Mouse (Mus musculus): ENCODE measurements around the gene Gm5105. TPM values are rescaled to one million over a fixed set of nuclear protein-coding genes. Genes with fewer than 3 reads are reported as not detected.

Gm5105 gene
- polyA plus RNA-seq, 1 experiment, result 0.04 TPM

GRCm38 (mm10) chr3:138066348-138066856 lies 786 bp downstream of the Gm5105 start:
- TF ChIP-seq POLR2A (IDR thresholded peaks at IDR 0.05; ENCODE audit: borderline replicate concordance, extremely low read depth, insufficient read depth, insufficient read length, poor library complexity, severe bottlenecking), result no peak
- TF ChIP-seq CTCF (IDR thresholded peaks at IDR 0.05; ENCODE audit: borderline replicate concordance, extremely low read depth, insufficient read depth, insufficient read length), result no peak
- peak; percentile 82 for DNase-seq (ENCODE audit: low read depth)

GRCm38 (mm10) chr3:138065930-138066329 lies 1.3 kb downstream of the Gm5105 start:
- DNase-seq (ENCODE audit: low read depth), result no peak
- TF ChIP-seq POLR2A (IDR thresholded peaks at IDR 0.05; ENCODE audit: borderline replicate concordance, extremely low read depth, insufficient read depth, insufficient read length, poor library complexity, severe bottlenecking) (no peak), CTCF (IDR thresholded peaks at IDR 0.05; ENCODE audit: borderline replicate concordance, extremely low read depth, insufficient read depth, insufficient read length) (no peak)

- DNase-seq (ENCODE audit: low read depth), result peak; percentile 56
- TF ChIP-seq POLR2A (IDR thresholded peaks at IDR 0.05; ENCODE audit: borderline replicate concordance, extremely low read depth, insufficient read depth, insufficient read length, poor library complexity, severe bottlenecking), result no peak
- TF ChIP-seq CTCF (IDR thresholded peaks at IDR 0.05; ENCODE audit: borderline replicate concordance, extremely low read depth, insufficient read depth, insufficient read length), result no peak
These were observed 2.2 kb downstream of the Gm5105 start, which contains the start of gene 1110002E22Rik for GRCm38 (mm10) chr3:138064732-138065645. TSS of gene 1110002E22Rik (plus strand) at chr3:138065052.

- peak; percentile 69 for DNase-seq (ENCODE audit: low read depth)
- no peak for TF ChIP-seq CTCF (IDR thresholded peaks at IDR 0.05; ENCODE audit: borderline replicate concordance, extremely low read depth, insufficient read depth, insufficient read length)
- TF ChIP-seq POLR2A (IDR thresholded peaks at IDR 0.05; ENCODE audit: borderline replicate concordance, extremely low read depth, insufficient read depth, insufficient read length, poor library complexity, severe bottlenecking), result no peak
These were observed 3.4 kb downstream of the Gm5105 start for GRCm38 (mm10) chr3:138063731-138064329.

GRCm38 (mm10) chr3:138062673-138063072 lies 4.5 kb downstream of the Gm5105 start:
- no peak for DNase-seq (ENCODE audit: low read depth)
- TF ChIP-seq CTCF (IDR thresholded peaks at IDR 0.05; ENCODE audit: borderline replicate concordance, extremely low read depth, insufficient read depth, insufficient read length) (no peak), POLR2A (IDR thresholded peaks at IDR 0.05; ENCODE audit: borderline replicate concordance, extremely low read depth, insufficient read depth, insufficient read length, poor library complexity, severe bottlenecking) (no peak)

- DNase-seq (ENCODE audit: low read depth), result no peak
These were observed 5.8 kb downstream of the Gm5105 start for GRCm38 (mm10) chr3:138061205-138061911.

GRCm38 (mm10) chr3:138060429-138060828 lies 6.8 kb downstream of the Gm5105 start:
- TF ChIP-seq POLR2A (IDR thresholded peaks at IDR 0.05; ENCODE audit: borderline replicate concordance, extremely low read depth, insufficient read depth, insufficient read length, poor library complexity, severe bottlenecking) (no peak), CTCF (IDR thresholded peaks at IDR 0.05; ENCODE audit: borderline replicate concordance, extremely low read depth, insufficient read depth, insufficient read length) (no peak)
- no peak for DNase-seq (ENCODE audit: low read depth)

More at GRCm38 (mm10) chr3:138061205-138061911, 5.8 kb downstream of the Gm5105 start:
- TF ChIP-seq CTCF (IDR thresholded peaks at IDR 0.05; ENCODE audit: borderline replicate concordance, extremely low read depth, insufficient read depth, insufficient read length) (no peak), POLR2A (IDR thresholded peaks at IDR 0.05; ENCODE audit: borderline replicate concordance, extremely low read depth, insufficient read depth, insufficient read length, poor library complexity, severe bottlenecking) (no peak)

- no peak for TF ChIP-seq CTCF (IDR thresholded peaks at IDR 0.05; ENCODE audit: borderline replicate concordance, extremely low read depth, insufficient read depth, insufficient read length)
- no peak for TF ChIP-seq POLR2A (IDR thresholded peaks at IDR 0.05; ENCODE audit: borderline replicate concordance, extremely low read depth, insufficient read depth, insufficient read length, poor library complexity, severe bottlenecking)
- no peak for DNase-seq (ENCODE audit: low read depth)
These were observed 9.0 kb downstream of the Gm5105 start for GRCm38 (mm10) chr3:138058226-138058625.

- TF ChIP-seq CTCF (IDR thresholded peaks at IDR 0.05; ENCODE audit: borderline replicate concordance, extremely low read depth, insufficient read depth, insufficient read length) (no peak), POLR2A (IDR thresholded peaks at IDR 0.05; ENCODE audit: borderline replicate concordance, extremely low read depth, insufficient read depth, insufficient read length, poor library complexity, severe bottlenecking) (no peak)
- DNase-seq (ENCODE audit: low read depth), result no peak
These were observed 10.2 kb downstream of the Gm5105 start for GRCm38 (mm10) chr3:138056976-138057375.

GRCm38 (mm10) chr3:138053969-138054368 lies 13.2 kb downstream of the Gm5105 start:
- no peak for DNase-seq (ENCODE audit: low read depth)
- TF ChIP-seq POLR2A (IDR thresholded peaks at IDR 0.05; ENCODE audit: borderline replicate concordance, extremely low read depth, insufficient read depth, insufficient read length, poor library complexity, severe bottlenecking), result no peak
- TF ChIP-seq CTCF (IDR thresholded peaks at IDR 0.05; ENCODE audit: borderline replicate concordance, extremely low read depth, insufficient read depth, insufficient read length), result no peak

GRCm38 (mm10) chr3:138051431-138051830 lies 15.8 kb downstream of the Gm5105 start:
- TF ChIP-seq POLR2A (IDR thresholded peaks at IDR 0.05; ENCODE audit: borderline replicate concordance, extremely low read depth, insufficient read depth, insufficient read length, poor library complexity, severe bottlenecking), result no peak
- no peak for TF ChIP-seq CTCF (IDR thresholded peaks at IDR 0.05; ENCODE audit: borderline replicate concordance, extremely low read depth, insufficient read depth, insufficient read length)
- no peak for DNase-seq (ENCODE audit: low read depth)

Measured in brain, embryonic 14.5 days (tissue).